Mouse (Mus musculus): Measurements from ENCODE around the gene Tcte1. TPM values are rescaled to one million over a fixed set of nuclear protein-coding genes. Genes with fewer than 3 reads are reported as not detected.

The Tcte1 gene
- polyA plus RNA-seq, 1 experiment, result not detected

DNA sequence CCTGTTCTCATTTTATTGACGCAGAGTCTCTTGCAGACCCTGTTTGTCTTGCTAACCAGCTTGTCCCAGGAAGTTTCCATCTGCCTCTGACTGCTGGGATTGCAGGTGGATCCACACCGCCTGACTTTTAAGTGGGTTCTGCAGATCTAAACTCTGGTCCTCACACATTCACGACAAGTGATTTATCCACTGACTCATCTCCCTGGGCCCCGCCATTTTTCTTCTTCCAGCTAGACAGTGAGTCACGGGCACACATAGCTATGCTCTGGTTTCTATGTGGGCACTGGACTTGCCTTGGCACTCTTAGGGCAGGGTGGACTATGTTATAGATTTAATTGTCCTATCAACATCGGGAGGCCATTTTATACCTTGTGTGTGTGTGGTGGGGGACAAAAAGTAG, 33.5 kb upstream of the Tcte1 start:
- Histone ChIP-seq H3K4me1 (ENCODE audit: control insufficient read depth, insufficient read depth, low read length) (no peaks in the 10 kb centered on the region), H3K27ac (ENCODE audit: insufficient read depth, low read depth, low read length) (no peak overlapping the region), H3K4me3 (ENCODE audit: insufficient read depth, low read length) (no peak overlapping the region)
- TF ChIP-seq CTCF (IDR thresholded peaks at IDR 0.05; ENCODE audit: low read depth, low read length), result no peak
- no peak for TF ChIP-seq POLR2A (IDR thresholded peaks at IDR 0.05; ENCODE audit: borderline replicate concordance, low read depth, low read length)

- Histone ChIP-seq H3K4me3 (ENCODE audit: insufficient read depth, low read length) (no peak overlapping the region), H3K4me1 (ENCODE audit: control insufficient read depth, insufficient read depth, low read length) (no peaks in the 10 kb centered on the region), H3K27ac (ENCODE audit: insufficient read depth, low read depth, low read length) (no peak overlapping the region)
- TF ChIP-seq POLR2A (IDR thresholded peaks at IDR 0.05; ENCODE audit: borderline replicate concordance, low read depth, low read length) (no peak), CTCF (IDR thresholded peaks at IDR 0.05; ENCODE audit: low read depth, low read length) (no peak)
Observed at GRCm38 (mm10) chr17:45490532-45491154, 32.6 kb upstream of the Tcte1 start.

- TF ChIP-seq POLR2A (IDR thresholded peaks at IDR 0.05; ENCODE audit: borderline replicate concordance, low read depth, low read length) (no peak), CTCF (IDR thresholded peaks at IDR 0.05; ENCODE audit: low read depth, low read length) (no peak)
- Histone ChIP-seq H3K4me1 (ENCODE audit: control insufficient read depth, insufficient read depth, low read length) (no peaks in the 10 kb centered on the region; the same call in 1 of the 2 replicates), H3K27ac (ENCODE audit: insufficient read depth, low read depth, low read length) (no peak overlapping the region), H3K4me3 (ENCODE audit: insufficient read depth, low read length) (no peak overlapping the region)
Observed at GRCm38 (mm10) chr17:45495398-45495797, 27.8 kb upstream of the Tcte1 start.

- Histone ChIP-seq H3K4me1 (ENCODE audit: control insufficient read depth, insufficient read depth, low read length) (peaks cover 1% of the 10 kb centered on the region), H3K4me3 (ENCODE audit: insufficient read depth, low read length) (no peak overlapping the region), H3K27ac (ENCODE audit: insufficient read depth, low read depth, low read length) (no peak overlapping the region)
- TF ChIP-seq POLR2A (IDR thresholded peaks at IDR 0.05; ENCODE audit: borderline replicate concordance, low read depth, low read length) (no peak), CTCF (IDR thresholded peaks at IDR 0.05; ENCODE audit: low read depth, low read length) (no peak)
Observed at GRCm38 (mm10) chr17:45498397-45498796, 24.8 kb upstream of the Tcte1 start.

GRCm38 (mm10) chr17:45499516-45499915, 23.7 kb upstream of the Tcte1 start:
- TF ChIP-seq POLR2A (IDR thresholded peaks at IDR 0.05; ENCODE audit: borderline replicate concordance, low read depth, low read length) (no peak), CTCF (IDR thresholded peaks at IDR 0.05; ENCODE audit: low read depth, low read length) (no peak)
- Histone ChIP-seq H3K4me3 (ENCODE audit: insufficient read depth, low read length) (no peak overlapping the region), H3K4me1 (ENCODE audit: control insufficient read depth, insufficient read depth, low read length) (peaks cover 5% of the 10 kb centered on the region), H3K27ac (ENCODE audit: insufficient read depth, low read depth, low read length) (no peak overlapping the region)

GRCm38 (mm10) chr17:45500981-45501380, 22.3 kb upstream of the Tcte1 start:
- no peak for TF ChIP-seq POLR2A (IDR thresholded peaks at IDR 0.05; ENCODE audit: borderline replicate concordance, low read depth, low read length)
- no peak for TF ChIP-seq CTCF (IDR thresholded peaks at IDR 0.05; ENCODE audit: low read depth, low read length)
- Histone ChIP-seq H3K4me1 (ENCODE audit: control insufficient read depth, insufficient read depth, low read length) (peaks cover 5% of the 10 kb centered on the region), H3K4me3 (ENCODE audit: insufficient read depth, low read length) (no peak overlapping the region), H3K27ac (ENCODE audit: insufficient read depth, low read depth, low read length) (no peak overlapping the region)

GRCm38 (mm10) chr17:45502324-45502723, 20.9 kb upstream of the Tcte1 start:
- H3K4me3 ChIP-seq (ENCODE audit: insufficient read depth, low read length), result no peak overlapping the region
- peaks cover 6% of the 10 kb centered on the region for H3K4me1 ChIP-seq (ENCODE audit: control insufficient read depth, insufficient read depth, low read length)
- TF ChIP-seq CTCF (IDR thresholded peaks at IDR 0.05; ENCODE audit: low read depth, low read length) (no peak), POLR2A (IDR thresholded peaks at IDR 0.05; ENCODE audit: borderline replicate concordance, low read depth, low read length) (no peak)
- H3K27ac ChIP-seq (ENCODE audit: insufficient read depth, low read depth, low read length), result no peak overlapping the region

- peaks cover 9% of the 10 kb centered on the region for H3K4me1 ChIP-seq (ENCODE audit: control insufficient read depth, insufficient read depth, low read length)
- no peak for TF ChIP-seq POLR2A (IDR thresholded peaks at IDR 0.05; ENCODE audit: borderline replicate concordance, low read depth, low read length)
- no peak for TF ChIP-seq CTCF (IDR thresholded peaks at IDR 0.05; ENCODE audit: low read depth, low read length)
- no peak overlapping the region for H3K27ac ChIP-seq (ENCODE audit: insufficient read depth, low read depth, low read length)
- H3K4me3 ChIP-seq (ENCODE audit: insufficient read depth, low read length), result no peak overlapping the region
Observed at GRCm38 (mm10) chr17:45503301-45503973, 19.8 kb upstream of the Tcte1 start.

DNA sequence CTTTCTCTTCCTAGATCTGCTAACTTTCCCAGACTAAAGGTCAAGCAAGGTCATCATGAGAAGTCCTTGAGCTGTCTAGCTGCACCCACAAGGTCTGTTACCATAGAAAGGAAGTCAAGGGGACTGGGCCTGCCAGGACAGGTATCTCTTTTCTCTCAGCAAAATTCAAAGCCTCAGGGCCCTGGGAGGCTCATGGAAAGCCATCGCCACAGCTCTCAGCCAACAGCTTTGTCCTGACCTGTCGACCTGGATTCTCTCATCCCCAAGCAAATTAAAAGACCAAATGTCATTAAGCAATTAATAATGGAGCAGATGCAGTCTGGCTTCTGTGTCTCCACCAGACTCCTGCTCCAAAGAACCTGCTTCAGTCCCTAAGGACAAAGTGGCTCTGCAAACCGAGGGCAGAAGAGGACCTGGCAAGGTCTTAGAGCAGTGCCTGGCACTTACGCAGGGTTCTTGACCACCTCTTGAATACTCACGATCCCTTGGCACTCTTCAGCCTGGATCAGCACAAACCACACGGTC, 17.2 kb upstream of the Tcte1 start:
- Histone ChIP-seq H3K27ac (ENCODE audit: insufficient read depth, low read depth, low read length) (no peak overlapping the region), H3K4me3 (ENCODE audit: insufficient read depth, low read length) (no peak overlapping the region), H3K4me1 (ENCODE audit: control insufficient read depth, insufficient read depth, low read length) (peaks cover 9% of the 10 kb centered on the region)
- TF ChIP-seq POLR2A (IDR thresholded peaks at IDR 0.05; ENCODE audit: borderline replicate concordance, low read depth, low read length) (no peak), CTCF (IDR thresholded peaks at IDR 0.05; ENCODE audit: low read depth, low read length) (no peak)

GRCm38 (mm10) chr17:45506700-45507189, 16.5 kb upstream of the Tcte1 start, which contains the start of gene Aars2:
Gene Aars2, plus strand, starts transcription at chr17:45506841.
- peak within 1 kb of the TSS; percentile 27 for H3K27ac ChIP-seq (ENCODE audit: insufficient read depth, low read depth, low read length)
- H3K4me1 ChIP-seq (ENCODE audit: control insufficient read depth, insufficient read depth, low read length), result peaks cover 9% of the 10 kb centered on the region
- TF ChIP-seq POLR2A (IDR thresholded peaks at IDR 0.05; ENCODE audit: borderline replicate concordance, low read depth, low read length), result 0 out of 2 replicates have a peak, but pooled peaks have one; percentile 23
- TF ChIP-seq CTCF (IDR thresholded peaks at IDR 0.05; ENCODE audit: low read depth, low read length), result peak; percentile 37; the same call in 1 of the 2 replicates
- H3K4me3 ChIP-seq (ENCODE audit: insufficient read depth, low read length), result peak within 1 kb of the TSS; percentile 79

Data from bone marrow macrophage, adult 2 months (primary cell).